8 mouse cellular contexts compared by ENCODE assay signal in genomic region chr11:113703758-113704157, GRCm38 (mm10). TPM values are rescaled to one million over a fixed set of nuclear protein-coding genes. Genes with fewer than 3 reads are reported as not detected.
A peak's percentile ranks its signal among the peaks of the same experiment; 100 is the strongest.
DNase-seq lines count a peak whose midpoint lies in the region; ATAC-seq and TF ChIP-seq lines count a peak whose summit lies in the region.

No protein-coding gene starts in this region.

- 0 out of 2 replicates have a peak overlapping the region, but pooled peaks have one; percentile 11 for H3K9ac ChIP-seq in forebrain, embryonic 16.5 days (replicated peaks; ENCODE audit: low read depth, low read length)
- no peak overlapping the region for H3K9ac ChIP-seq in hindbrain, embryonic 11.5 days (ENCODE audit: low read depth, low read length)

- no peak for DNase-seq in Patski (ENCODE audit: low read depth, low spot score)
- DNase-seq in cerebellum, adult 11-12 months: peak; percentile 65
- DNase-seq in hindbrain, embryonic 11.5 days (ENCODE audit: low spot score): peak; percentile 85
- DNase-seq in layer of hippocampus, postnatal 14 days (ENCODE audit: low spot score in 2 of 2): peak; percentile 81 to 86
- DNase-seq in lung, postnatal 14 days: peak; percentile 81
- peak; percentile 77 for DNase-seq in right cerebral cortex, postnatal 25 days
- DNase-seq in urinary bladder, postnatal 4 days (ENCODE audit: low spot score in 2 of 2): peak; percentile 70 to 74

- POLR2A ChIA-PET in Patski (lab: Charles Lee): interaction anchor here (2.5 kb wide), 1 partner anchor 107 kb away, joined by 12 read pairs; no protein-coding TSS in a partner anchor

- no peak overlapping the region for H3K4me2 ChIP-seq in forebrain, embryonic 16.5 days (ENCODE audit: low read length)
- H3K4me2 ChIP-seq in hindbrain, embryonic 11.5 days (replicated peaks; ENCODE audit: low read depth, low read length): no peak overlapping the region

- no peak overlapping the region for H3K27ac ChIP-seq in forebrain, embryonic 16.5 days (ENCODE audit: low read length)
- no peak overlapping the region for H3K27ac ChIP-seq in hindbrain, embryonic 11.5 days (ENCODE audit: low read depth, low read length)

- no peaks in the 10 kb centered on the region for H3K4me1 ChIP-seq in forebrain, embryonic 16.5 days (replicated peaks; ENCODE audit: control insufficient read depth, insufficient read depth, low read length)
- H3K4me1 ChIP-seq in hindbrain, embryonic 11.5 days (replicated peaks; ENCODE audit: control insufficient read depth, insufficient read depth, low read length): no peaks in the 10 kb centered on the region

- CTCF ChIA-PET in Patski (lab: Charles Lee): interaction anchor here (0.9 to 2.7 kb wide), 7 partner anchors 10 to 111 kb away, joined by 3 to 32 read pairs (median 4); no protein-coding TSS in a partner anchor

- no peaks in the 10 kb centered on the region for H3K9me3 ChIP-seq in forebrain, embryonic 16.5 days (ENCODE audit: control insufficient read depth, low read length)
- no peaks in the 10 kb centered on the region for H3K9me3 ChIP-seq in hindbrain, embryonic 11.5 days (ENCODE audit: control insufficient read depth, low read length)

- TF ChIP-seq CTCF in Patski (IDR thresholded peaks at IDR 0.05): peak; percentile 97

- no peak overlapping the region for H3K4me3 ChIP-seq in forebrain, embryonic 16.5 days (replicated peaks; ENCODE audit: low read length)
- no peak overlapping the region for H3K4me3 ChIP-seq in hindbrain, embryonic 11.5 days (ENCODE audit: low read depth, low read length)

- peak; percentile 61 for ATAC-seq in Patski
- ATAC-seq in forebrain, embryonic 16.5 days: peak; percentile 84
- peak; percentile 70 for ATAC-seq in hindbrain, embryonic 11.5 days (ENCODE audit: low FRiP score)

- in situ Hi-C loops in Patski (cut with MboI; ENCODE audit: low pct_unique_long_range_greater_than_20kb): loop anchor here (5.0 to 25.0 kb wide), 2 partner anchors 109 to 959 kb away; partner anchors contain the start of gene Rpl38

- H3K36me3 ChIP-seq in forebrain, embryonic 16.5 days (ENCODE audit: control insufficient read depth, insufficient read depth): 0 out of 2 replicates have a peak, but pooled peaks cover 4% of the 10 kb centered on the region
- H3K36me3 ChIP-seq in hindbrain, embryonic 11.5 days (ENCODE audit: control insufficient read depth, insufficient read depth, low read length): no peaks in the 10 kb centered on the region

- WGBS in forebrain, embryonic 16.5 days: 26% methylated on average over 5 of the region's 5 CpGs
- WGBS in hindbrain, embryonic 11.5 days: 41% methylated on average over 5 of the region's 5 CpGs

- H3K27me3 ChIP-seq in Patski: no peaks in the 10 kb centered on the region
- no peaks in the 10 kb centered on the region for H3K27me3 ChIP-seq in forebrain, embryonic 16.5 days (replicated peaks; ENCODE audit: control insufficient read depth, insufficient read depth, low read length)
- H3K27me3 ChIP-seq in hindbrain, embryonic 11.5 days (ENCODE audit: control insufficient read depth, insufficient read depth, low read length): peaks cover 1% of the 10 kb centered on the region

RNA-seq across cellular contexts. Expression of gene Cpsf4l, which starts 6.1 kb away (rescaled TPM):
- polyA plus RNA-seq in Patski (2021): 0.27 TPM
- polyA plus RNA-seq in forebrain, embryonic 16.5 days (2015; fragmentation: Nextera tagmentation; extraction: Ambion mirVana): 0.32 and 0.35 TPM in 2 replicates
- polyA plus RNA-seq in hindbrain, embryonic 11.5 days (2014; fragmentation: Nextera tagmentation; extraction: Ambion mirVana): 0.80 and 0.86 TPM in 2 replicates
- total RNA-seq in layer of hippocampus, postnatal 14 days (2021): not detected

RNA-seq across cellular contexts. Expression of gene D11Wsu47e, which starts 19.5 kb away (rescaled TPM):
- polyA plus RNA-seq in Patski (2021): 18.3 TPM
- 24.4 and 26.1 TPM in 2 replicates for polyA plus RNA-seq in forebrain, embryonic 16.5 days (2015; fragmentation: Nextera tagmentation; extraction: Ambion mirVana)
- 20.2 and 21.0 TPM in 2 replicates for polyA plus RNA-seq in hindbrain, embryonic 11.5 days (2014; fragmentation: Nextera tagmentation; extraction: Ambion mirVana)
- 10 to 100 TPM; 12.7 to 13.5 TPM for total RNA-seq in layer of hippocampus, postnatal 14 days (2021)

RNA-seq across cellular contexts. Expression of gene Fam104a, which starts 19.8 kb away (rescaled TPM):
- 46.0 TPM for polyA plus RNA-seq in Patski (2021)
- 43.0 and 43.4 TPM in 2 replicates for polyA plus RNA-seq in forebrain, embryonic 16.5 days (2015; fragmentation: Nextera tagmentation; extraction: Ambion mirVana)
- 49.9 and 56.4 TPM in 2 replicates for polyA plus RNA-seq in hindbrain, embryonic 11.5 days (2014; fragmentation: Nextera tagmentation; extraction: Ambion mirVana)
- 10 to 100 TPM; 24.5 to 24.7 TPM for total RNA-seq in layer of hippocampus, postnatal 14 days (2021)

RNA-seq across cellular contexts. Expression of gene Cdc42ep4, which starts 47.9 kb away (rescaled TPM):
- 37.6 TPM for polyA plus RNA-seq in Patski (2021)
- 99.9 and 100 TPM in 2 replicates for polyA plus RNA-seq in forebrain, embryonic 16.5 days (2015; fragmentation: Nextera tagmentation; extraction: Ambion mirVana)
- polyA plus RNA-seq in hindbrain, embryonic 11.5 days (2014; fragmentation: Nextera tagmentation; extraction: Ambion mirVana): 64.5 and 68.6 TPM in 2 replicates
- total RNA-seq in layer of hippocampus, postnatal 14 days (2021): 10 to 100 TPM; 42.1 to 46.9 TPM

RNA-seq across cellular contexts. Expression of gene Slc39a11, which starts 53.9 kb away (rescaled TPM):
- 22.4 TPM for polyA plus RNA-seq in Patski (2021)
- 41.6 and 44.4 TPM in 2 replicates for polyA plus RNA-seq in forebrain, embryonic 16.5 days (2015; fragmentation: Nextera tagmentation; extraction: Ambion mirVana)
- 20.1 and 20.4 TPM in 2 replicates for polyA plus RNA-seq in hindbrain, embryonic 11.5 days (2014; fragmentation: Nextera tagmentation; extraction: Ambion mirVana)
- total RNA-seq in layer of hippocampus, postnatal 14 days (2021): 10 to 100 TPM; 22.0 to 27.0 TPM
